Mouse (Mus musculus) ES-CJ7 (cell line): ENCODE measurements around the gene Sar1b.

ENCODE experiments used
- DNase-seq: peaks from one replicate; pipeline ENCODE4 v3.0.0; 2011; ENCODE audit warnings: low read depth, low spot score

Gene Sar1b

DNA sequence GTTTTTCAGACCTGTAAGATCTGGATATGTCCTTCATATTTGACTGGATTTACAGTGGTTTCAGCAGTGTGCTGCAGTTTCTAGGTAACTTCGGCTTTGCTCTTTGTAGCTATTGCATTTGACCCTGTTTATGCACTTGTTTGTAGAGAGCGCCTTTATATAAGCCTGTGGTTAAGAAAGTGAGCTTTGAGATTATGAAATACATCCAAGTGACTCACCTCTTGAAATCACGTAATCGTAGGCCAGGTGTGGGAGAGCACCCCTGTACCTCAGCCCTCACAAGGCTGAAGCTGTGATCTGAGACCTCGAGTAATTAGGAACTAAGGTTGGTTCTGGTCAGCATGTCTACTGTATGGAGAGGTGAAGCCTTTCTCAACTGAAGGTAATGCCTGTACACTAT is 14.0 kb downstream of the Sar1b start:
- no peak for DNase-seq

DNA sequence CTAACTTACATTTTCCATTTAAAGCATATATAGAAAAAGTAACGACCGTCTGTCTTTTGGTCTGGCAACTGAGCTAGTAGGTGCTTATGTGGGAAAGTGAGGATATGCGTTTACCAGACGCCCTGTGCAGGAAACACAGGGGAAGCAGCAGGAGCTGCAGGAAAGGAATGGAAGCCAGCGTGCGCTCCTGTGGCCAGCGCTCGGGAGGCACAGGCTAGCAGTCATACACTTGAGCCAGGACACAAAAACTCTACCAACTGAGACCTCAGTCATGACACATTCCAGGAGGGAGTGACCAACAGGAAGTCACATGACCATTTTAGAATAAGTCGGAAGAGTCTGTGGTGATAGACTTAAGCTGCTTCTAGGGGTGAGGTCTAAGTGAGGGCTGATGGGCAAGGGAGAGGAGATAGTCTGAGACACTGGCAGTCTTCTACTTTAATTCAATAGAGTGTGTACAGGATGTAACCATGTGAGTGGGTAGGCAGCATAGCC is 17.3 kb downstream of the Sar1b start:
- no peak for DNase-seq

DNA sequence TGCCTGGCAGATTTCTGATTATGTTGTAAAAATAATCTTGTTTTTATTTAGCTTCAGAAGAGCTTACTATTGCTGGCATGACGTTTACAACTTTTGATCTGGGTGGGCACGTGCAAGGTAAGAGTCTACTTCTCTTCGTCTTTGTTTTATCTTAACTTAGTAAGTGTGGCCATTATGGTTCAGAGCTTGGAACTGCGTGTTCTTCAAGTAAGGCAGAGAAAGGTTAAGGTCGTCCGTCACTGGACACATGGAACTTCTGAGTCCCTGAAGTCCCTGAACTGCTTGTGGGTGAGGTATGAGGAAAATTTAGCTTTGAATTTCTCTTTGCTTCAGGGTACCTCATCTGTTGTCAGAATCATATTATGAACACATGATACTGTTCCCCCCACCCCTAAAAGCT is 19.2 kb downstream of the Sar1b start:
- DNase-seq, result no peak

DNA sequence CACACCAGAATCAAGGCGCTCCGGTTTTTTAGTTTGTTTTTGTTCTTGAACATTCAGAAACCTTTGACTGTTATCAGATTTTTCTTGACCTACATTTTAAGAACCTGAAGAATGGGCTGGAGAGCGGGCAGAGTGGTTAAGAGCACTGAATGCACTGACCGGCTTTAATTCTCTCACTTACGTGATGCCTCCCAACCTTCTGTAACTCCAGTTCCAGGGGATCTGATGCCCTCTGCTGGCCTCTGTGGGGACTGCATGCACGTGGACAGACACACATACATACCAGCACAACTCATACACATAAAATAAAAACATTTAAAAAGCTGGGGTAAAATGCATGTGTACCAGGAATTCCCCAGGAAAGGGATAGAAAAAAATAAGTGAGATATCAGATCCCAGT is 22.4 kb downstream of the Sar1b start:
- peak; percentile 88 for DNase-seq

DNA sequence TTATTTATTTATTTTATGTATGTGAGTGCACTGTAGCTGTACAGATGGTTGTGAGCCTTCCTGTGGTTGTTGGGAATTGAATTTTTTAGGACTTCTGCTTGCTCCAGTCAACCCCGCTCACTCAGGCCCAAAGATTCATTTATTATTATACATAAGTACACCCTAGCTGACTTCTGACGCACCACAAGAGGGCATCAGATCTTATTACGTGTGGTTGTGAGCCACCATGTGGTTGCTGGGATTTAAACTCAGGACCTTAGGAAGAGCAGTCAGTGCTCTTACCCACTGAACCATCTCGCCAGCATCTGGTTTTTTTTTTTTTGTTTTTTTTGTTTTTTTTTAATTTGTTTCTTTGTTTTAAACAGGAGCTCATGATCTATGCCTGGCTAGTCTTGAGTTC is 26.2 kb downstream of the Sar1b start:
- DNase-seq, result peak; percentile 55

DNA sequence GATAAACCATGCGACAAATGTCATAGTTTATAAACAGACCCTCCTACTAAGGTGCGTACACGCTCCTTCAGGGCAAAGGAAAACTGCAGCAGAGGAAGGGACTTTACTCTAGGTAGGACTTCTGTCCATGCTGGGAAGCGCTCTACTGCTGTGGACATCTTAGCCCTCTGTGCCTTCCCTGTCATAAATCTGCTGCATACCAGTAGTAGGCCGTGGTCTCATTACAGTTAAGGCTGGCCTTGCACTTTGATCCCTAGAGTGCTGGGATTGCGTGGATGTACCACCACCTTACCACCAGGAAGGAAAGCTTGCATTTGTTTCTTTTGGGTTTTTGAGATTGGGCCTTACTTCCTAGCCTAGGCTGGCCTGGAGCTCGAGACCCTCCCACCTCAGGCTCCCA is 27.2 kb downstream of the Sar1b start:
- DNase-seq, result no peak

DNA sequence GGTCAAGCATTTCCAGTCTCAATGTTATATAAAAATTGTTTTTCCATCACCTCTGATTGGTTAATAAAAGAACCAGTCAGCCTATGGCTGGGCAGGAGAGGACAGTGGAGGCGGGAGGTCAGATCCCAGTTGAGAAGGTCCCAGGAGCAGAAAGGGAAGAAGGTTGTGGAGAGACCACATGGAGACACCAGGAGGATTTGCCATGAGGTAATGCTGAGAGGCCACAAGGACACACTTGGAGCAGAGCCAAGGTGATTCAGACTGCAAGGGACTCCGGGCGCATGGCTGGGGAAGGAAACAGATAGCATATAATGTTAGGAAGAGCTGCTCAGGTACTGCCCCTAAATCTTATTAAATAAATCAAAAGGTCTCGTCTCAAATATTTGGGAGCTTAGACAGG is 32.8 kb downstream of the Sar1b start:
- DNase-seq, result no peak

DNA sequence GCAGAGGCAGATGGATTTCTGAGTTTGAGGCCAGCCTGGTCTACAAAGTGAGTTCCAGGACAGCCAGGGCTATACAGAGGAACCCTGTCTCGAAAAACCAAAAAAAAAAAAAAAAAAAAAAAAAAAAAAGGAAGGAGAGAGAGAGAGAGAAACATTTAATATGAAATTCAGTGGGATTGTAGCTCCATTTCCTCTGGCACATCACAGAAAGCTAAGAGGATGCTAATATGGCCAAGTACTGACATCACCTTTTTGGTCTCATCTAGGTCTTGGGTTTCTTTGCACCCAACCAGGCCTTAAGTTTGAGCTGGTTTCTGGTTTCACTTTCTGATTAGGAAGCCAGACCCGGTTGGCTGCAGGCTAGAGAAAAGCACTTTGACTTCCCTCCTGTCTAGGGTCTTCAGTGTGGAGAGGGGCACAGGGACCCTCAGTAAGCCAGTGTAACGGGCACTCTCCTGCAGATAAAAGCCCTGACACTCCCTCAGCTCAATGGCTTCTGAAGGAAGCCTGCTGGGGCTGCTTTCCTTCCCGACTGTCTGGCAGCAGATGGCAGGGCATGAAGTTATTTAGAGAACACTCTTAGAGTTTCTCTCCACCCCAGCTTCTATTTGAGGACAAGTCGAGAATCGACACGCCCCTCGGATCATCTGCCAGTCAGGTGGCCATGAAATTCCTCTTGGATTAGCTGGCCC is 37.3 kb downstream of the Sar1b start:
- DNase-seq, result no peak

DNA sequence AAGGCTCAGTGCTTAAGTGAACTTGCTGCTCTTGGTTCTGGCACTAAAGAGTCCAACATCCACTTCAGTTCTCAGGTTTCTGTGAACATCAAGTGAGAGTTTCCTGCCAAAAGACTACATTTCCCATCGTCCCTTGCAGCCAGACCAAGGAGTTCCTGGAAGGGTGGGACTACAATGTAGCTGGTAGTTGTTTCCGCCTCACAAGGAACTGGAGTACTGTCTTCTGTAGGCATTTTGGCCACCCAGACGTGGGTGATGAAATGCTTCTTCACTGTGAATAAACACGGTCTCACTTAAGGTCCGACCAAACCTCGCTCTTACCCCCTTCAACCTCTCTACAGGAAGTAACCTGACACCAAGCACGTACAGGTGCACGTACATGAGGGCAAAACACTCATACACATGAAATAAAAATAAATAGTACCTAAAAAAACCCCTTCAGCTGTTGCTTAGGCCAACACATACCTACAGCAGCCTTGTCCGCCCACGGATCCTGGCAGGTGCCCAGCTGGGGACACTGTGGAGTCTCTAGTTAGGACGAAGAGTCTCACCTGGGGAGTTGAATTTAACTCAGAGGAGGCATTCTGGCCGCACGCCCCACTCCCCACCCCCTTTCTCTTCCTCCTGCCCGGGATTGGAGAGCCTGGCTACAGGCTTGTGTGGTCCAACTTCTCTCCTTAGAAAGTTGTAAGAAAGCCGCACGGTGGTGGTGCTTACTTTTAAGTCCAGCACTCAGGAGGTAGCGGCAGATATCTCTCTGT is 41.9 kb downstream of the Sar1b start:
- DNase-seq, result peak; percentile 90

DNA sequence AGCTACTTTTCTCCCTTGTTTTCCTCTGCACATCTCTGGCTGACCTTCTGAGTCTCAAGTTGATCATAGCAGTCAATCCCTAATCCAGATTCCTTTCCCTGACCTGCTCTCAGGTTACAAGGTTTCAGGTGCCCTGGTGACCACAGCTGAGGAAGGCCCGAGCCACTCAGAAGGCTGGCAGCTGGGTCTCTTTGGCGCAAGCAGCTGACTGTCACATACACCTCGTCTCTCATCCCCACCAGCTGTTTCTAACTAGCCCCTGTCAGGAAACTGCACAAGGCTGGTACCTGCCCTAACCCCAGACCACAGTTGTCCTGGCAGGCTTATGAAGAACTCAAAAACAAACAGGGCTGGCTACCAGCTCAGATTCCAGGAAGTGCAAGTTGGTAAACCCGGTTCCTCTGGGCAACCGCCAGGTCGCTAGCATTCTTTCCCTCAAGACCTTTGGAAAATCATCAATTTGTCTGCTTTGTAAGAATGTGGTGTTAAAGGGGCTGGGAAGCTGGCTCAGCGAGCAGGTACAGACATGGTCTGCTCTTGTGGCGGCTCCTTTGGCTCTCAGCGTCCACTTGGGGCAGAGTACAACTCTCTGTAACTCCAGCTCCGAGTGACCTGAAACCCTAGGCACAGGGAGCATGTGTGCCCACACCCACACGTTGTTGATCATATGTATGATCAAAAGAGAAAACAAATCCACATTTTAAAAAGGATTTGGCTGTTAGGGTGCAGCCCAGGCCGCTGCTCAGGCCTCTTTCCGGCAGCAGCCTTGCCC is 43.8 kb downstream of the Sar1b start:
- no peak for DNase-seq

DNA sequence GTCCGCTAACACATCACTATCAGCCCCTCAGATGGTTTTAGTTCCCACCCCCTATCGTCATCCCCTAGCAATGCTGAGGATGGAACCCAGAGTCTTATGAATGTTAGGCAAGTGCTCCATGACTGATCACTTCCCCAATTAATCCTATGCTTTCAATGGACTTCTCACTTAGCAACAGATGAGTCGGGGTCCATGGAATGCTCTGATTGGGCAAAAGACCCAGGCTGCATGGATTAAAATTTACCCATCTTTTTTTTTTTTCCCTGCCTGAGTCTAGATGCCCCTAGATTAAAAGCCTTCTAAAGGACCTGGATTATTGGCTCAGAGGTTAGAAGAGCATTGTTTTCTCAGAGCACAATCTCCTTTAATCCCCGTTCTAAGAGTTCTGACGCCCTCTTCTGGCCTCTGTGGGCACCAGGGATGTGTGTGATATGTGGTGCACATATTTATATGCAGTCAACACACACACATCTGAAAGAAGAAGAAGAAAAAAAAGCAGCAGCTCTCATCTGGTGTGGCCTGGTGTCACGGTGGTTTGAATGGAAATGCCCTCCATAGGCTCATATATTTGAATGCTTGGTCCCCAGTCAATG is 46.2 kb downstream of the Sar1b start:
- DNase-seq, result peak; percentile 45

DNA sequence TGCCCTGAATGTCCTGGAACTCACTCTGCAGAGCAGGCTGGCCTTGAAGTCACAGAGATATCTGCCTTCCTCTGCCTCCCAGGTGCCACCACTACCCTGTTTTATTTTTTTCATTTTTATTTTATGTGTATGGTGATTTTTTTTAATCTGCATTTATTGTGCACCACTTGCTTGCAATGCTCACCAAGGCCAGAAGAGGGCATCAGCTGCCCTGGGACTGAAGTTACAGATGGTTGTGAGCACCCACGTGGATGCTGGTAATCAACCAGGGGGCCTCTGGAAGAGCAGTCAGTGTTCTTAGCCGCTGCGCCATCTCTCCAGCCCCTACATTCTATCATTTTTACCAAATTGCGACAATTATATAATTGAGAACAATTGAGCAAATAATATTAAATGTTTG is 47.7 kb downstream of the Sar1b start:
- peak; percentile 61 for DNase-seq

DNA sequence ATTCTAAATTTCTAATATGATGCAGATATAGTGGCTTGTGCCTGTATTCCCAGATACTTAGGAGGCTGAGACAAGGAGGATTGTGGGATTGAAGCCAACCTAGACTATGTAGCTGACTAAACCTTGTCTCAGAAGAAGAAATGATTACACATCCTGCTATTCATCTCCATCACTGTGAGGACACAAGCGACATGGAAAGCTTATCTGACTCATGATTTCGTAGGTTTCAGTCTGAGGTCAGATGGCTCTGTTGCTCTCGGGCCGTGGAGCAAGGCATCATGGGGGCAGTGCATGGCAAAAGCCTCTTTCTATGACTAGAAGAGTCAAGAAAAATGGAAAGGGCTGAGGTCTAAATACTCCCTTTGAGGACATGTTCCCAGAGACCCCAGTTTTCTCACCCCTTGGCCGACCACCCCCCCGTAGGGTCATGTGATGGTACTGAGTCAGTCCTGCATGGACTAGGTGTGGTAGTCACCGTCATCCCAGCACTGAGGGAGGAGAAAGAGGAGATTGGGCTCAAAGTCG is 48.6 kb downstream of the Sar1b start:
- no peak for DNase-seq

DNA sequence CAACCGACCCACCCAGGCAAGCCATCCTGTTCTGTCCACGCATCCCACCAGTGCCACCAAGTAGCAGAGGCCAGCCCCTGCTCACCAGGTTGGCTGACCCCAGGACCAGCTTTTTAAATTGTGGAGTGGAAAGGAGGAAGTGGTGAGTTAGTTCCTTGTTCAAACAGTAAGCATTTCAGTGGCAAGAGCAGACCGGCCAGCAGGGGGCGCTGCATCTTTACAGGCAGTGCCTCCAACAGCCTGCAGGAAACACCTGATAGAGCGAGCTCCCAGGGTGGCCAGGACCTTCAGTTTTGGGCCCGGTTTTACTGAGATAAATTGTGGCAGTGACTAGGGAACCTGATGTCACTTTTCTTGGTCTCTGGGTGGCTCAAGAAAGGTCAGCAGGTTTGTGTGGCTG is 54.3 kb downstream of the Sar1b start:
- peak; percentile 88 for DNase-seq

DNA sequence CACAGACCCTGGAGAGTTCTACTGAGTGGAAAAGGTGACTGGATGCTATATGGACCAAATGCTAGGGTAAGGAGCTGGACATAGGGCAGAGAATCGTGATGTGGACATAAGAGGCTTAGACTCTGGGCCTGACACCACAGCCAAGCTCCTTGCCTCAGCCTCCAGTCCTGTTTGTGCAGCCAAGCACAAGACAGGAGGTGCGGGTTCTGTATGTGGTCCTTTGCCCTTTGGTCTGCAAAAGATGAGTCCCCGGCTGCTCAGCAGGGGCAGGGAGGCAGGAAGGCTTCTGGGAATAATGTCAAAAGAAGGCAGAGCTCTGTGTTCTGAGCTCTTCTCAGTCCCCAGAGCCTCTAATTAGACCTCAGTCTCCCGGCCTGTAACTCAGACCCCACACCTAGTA is 55.4 kb downstream of the Sar1b start:
- DNase-seq, result no peak

DNA sequence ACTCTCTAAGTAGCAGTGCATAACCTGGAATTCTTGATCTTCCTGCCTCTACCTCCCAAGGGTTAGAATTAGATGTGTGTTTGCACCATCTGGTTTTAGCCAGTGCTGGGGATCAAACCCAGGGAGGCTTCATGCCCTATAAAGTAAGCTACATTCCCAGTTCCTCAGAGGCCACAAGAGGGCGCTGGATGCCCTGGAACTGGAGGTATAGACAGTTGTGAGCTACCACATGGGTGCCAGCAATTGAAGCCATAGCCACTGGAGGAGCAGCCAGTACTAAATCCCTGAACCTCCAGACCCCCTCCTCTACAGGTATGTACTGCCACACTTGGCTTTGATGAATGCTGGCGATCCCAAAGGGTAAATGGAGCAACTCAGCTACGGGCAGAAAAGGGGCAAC is 56.5 kb downstream of the Sar1b start:
- DNase-seq, result peak; percentile 91

DNA sequence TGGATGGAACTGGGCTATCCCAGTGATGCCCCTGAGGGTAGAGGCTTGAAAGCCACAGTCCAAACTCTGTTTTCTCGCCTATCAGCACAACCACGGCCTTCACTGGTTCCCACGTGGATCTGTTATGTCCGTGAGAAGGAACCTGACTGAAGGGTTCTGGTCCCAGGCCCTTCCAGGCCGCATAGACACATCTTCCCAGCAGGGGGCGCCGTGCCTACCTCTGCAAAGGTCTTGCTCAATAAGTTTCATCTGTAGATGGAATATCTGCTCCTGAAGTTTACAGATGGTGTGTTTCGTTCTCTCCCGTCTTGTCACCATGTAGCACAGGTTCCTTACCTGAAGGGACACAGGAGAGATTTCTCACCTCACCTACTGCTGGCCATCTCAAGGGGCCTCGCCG is 57.4 kb downstream of the Sar1b start:
- peak; percentile 80 for DNase-seq

DNA sequence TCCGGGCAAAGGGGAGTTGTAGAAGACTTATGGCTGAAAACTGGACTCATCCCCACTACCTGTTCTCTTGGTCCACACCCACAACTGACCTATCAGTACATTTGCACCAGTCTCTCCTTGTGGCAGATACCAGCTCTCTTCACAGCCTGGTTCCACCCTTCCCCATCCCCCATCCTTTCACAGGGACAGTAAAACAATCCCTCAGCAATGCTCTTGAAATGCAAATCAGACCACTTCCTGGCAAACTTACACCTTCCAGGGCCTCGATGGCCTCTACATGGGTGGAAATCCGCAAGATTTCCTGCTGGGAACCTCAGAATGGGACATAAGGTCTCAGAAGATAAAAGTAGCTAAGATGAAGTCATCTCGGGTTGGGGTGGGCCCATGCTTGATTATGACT is 59.2 kb downstream of the Sar1b start:
- peak; percentile 82 for DNase-seq

DNA sequence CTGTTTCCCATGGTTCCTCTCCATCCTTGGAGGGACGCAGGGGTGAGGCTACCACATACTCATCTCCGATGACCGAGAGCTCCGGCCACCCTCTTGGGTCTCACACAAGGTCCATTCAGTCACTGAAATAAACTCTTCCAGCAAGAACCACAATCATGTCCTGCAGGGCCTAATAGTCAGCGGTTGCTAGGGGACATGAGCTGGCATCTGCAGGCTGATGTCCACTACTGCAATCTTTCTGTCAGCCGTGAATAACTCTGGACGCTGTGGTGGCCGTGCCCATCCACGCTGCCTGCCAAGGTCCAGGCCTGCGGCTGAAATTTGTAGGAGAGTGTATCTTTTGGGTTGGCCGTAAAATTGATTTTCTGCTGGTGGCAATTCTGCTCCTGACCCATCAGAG is 59.8 kb downstream of the Sar1b start:
- no peak for DNase-seq

DNA sequence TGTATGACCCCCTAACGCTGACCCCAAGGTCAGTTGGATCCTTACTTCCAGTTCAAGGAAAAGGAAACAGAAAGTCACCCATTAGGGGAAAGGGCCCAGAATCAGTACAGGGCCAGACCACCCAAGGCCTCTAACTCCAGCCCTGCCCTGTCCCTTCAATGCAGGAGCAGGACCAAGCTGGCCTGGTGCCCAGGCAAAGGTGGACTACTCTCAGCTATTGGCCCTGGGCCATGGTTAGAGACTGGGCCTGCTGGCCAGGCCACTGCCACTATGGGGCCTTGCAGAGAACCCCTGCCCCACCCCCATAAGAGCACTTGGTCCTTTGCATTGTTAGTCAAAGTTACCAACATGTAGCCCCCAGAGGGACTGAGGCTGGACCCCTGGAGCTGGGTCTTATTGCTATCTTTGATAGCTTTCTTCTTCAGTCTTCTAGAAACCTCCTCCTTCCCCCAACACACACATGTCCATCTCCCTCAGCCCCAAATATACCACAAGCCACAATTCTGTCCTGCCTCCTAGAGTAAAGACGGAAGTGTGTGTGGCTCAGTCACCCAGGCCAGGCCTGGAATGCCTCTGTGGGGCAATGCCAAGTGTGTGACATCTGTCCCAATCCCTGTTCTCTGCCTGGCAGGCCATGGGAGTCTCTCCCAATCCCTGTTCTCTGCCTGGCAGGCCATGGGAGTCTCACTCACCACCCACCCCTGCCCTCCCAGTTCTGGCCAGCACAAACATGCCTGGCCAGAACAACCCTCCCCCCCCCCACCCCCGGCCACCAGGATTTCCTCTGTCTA is 60.7 kb downstream of the Sar1b start:
- DNase-seq, result no peak

DNA sequence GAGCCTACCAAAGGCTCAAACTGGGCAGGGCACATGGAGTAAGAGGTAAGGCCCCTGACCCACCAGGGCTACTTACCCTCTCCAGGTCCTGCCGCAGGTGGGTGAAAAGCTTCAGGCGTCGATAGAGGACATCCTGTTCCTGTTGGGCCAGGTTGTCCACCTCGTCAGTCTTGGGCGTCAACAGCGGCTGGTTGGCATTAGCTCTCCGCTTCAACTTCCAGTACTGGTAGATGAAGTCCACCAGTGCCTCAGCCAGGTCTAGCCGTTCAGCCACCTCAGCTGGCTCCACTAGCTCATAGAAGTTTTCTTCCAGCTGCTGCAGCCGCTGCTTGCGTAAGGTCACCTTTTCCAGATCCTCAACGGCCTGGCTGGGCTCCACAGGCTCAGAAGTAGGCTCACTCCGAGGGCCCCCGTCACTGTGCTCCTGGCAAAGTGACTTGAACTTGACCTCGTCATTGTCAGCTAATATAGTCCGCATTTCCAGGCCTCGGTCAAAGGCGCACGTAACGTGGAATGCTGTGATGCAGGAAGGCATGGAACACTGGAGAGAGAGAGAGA is 61.5 kb downstream of the Sar1b start:
- DNase-seq, result no peak
